Mouse (Mus musculus) midbrain, embryonic 12.5 days (tissue): ENCODE data around the gene Mcf2l. TPM values are rescaled to one million over a fixed set of nuclear protein-coding genes. Genes with fewer than 3 reads are reported as not detected.

Experiments
- ATAC-seq: fragments of 200-750 bp; cut with Nextera tagmentation; 2 replicates; pipeline ENCODE4 v1.8.0; 2017; ENCODE audit warnings: low read depth, moderate TSS enrichment, moderate library complexity; ENCODE audit not compliant: low FRiP score
- H3K27ac ChIP-seq: fragments of 300-500 bp; sonication (generic); replicated peaks from 2 replicates; pipeline ENCODE4 v1.5.1; 2016; ENCODE audit warnings: mild to moderate bottlenecking
- H3K27me3 ChIP-seq: fragments of 300-500 bp; sonication (generic); 2 replicates; pipeline ENCODE4 v1.6.1; 2016; ENCODE audit warnings: mild to moderate bottlenecking
- H3K36me3 ChIP-seq: fragments of 300-500 bp; sonication (generic); 2 replicates; pipeline ENCODE4 v1.6.1; 2016
- H3K4me1 ChIP-seq: fragments of 300-500 bp; sonication (generic); 2 replicates; pipeline ENCODE4 v1.6.1; 2016
- H3K4me2 ChIP-seq: fragments of 300-500 bp; sonication (generic); replicated peaks from 2 replicates; pipeline ENCODE4 v1.6.1; 2016; ENCODE audit warnings: mild to moderate bottlenecking, moderate library complexity
- H3K4me3 ChIP-seq: fragments of 300-500 bp; sonication (generic); 2 replicates; pipeline ENCODE4 v1.5.1; 2016; ENCODE audit warnings: mild to moderate bottlenecking
- H3K9ac ChIP-seq: fragments of 300-500 bp; sonication (generic); replicated peaks from 2 replicates; pipeline ENCODE4 v1.6.1; 2016; ENCODE audit warnings: mild to moderate bottlenecking, moderate library complexity
- H3K9me3 ChIP-seq: fragments of 300-500 bp; sonication (generic); 2 replicates; pipeline ENCODE4 v1.6.1; 2016; ENCODE audit warnings: mild to moderate bottlenecking
- whole genome bisulfite sequencing: fragments of 180-500 bp; shearing (Covaris S2); methylation state at CpG from one replicate; pipeline ENCODE4 v1.1.7; 2016; 5-methylcytosine and 5-hydroxymethylcytosine counted together
- polyA plus RNA-seq: library from polyadenylated mRNA; unstranded; fragments of >200 nt; fragmentation: Nextera tagmentation; extraction: Ambion mirVana; gene quantifications from 2 replicates; pipeline ENCODE4 v1.2.1, GENCODE M21; 2016

The Mcf2l gene
- polyA plus RNA-seq, 1 experiment from 2014 or later = 97.8 TPM

GRCm38 (mm10) chr8:12940549-12940948, 66.9 kb downstream of the Mcf2l start:
- Histone ChIP-seq H3K27me3 (no peaks in the 10 kb centered on the region), H3K9me3 (no peaks in the 10 kb centered on the region), H3K27ac (no peak overlapping the region), H3K36me3 (no peaks in the 10 kb centered on the region), H3K4me1 (0 out of 2 replicates have a peak, but pooled peaks cover 5% of the 10 kb centered on the region), H3K4me3 (no peak overlapping the region), H3K4me2 (no peak overlapping the region), H3K9ac (no peak overlapping the region)
- ATAC-seq = no peak
- WGBS = 91% methylated on average over 8 of the region's 8 CpGs

- H3K27me3 ChIP-seq = no peaks in the 10 kb centered on the region
Observed at GRCm38 (mm10) chr8:12941161-12941926, 67.7 kb downstream of the Mcf2l start.

GRCm38 (mm10) chr8:12947604-12948573, 74.3 kb downstream of the Mcf2l start:
- Histone ChIP-seq H3K4me3 (peak overlapping the region; percentile 59), H3K27ac (peak overlapping the region; percentile 96), H3K4me1 (peaks cover 65% of the 10 kb centered on the region), H3K9ac (peak overlapping the region; percentile 77), H3K4me2 (peak overlapping the region; percentile 72), H3K27me3 (no peaks in the 10 kb centered on the region), H3K9me3 (no peaks in the 10 kb centered on the region), H3K36me3 (peaks cover 6% of the 10 kb centered on the region; the same call in 1 of the 2 replicates)
- WGBS = 4% methylated on average over 21 of the region's 21 CpGs
- peak; percentile 83 for ATAC-seq

More at GRCm38 (mm10) chr8:12941161-12941926, 67.7 kb downstream of the Mcf2l start:
- H3K9me3 ChIP-seq = no peaks in the 10 kb centered on the region
- no peak overlapping the region for H3K4me3 ChIP-seq
- H3K4me1 ChIP-seq = peaks cover 9% of the 10 kb centered on the region; the same call in 1 of the 2 replicates
- no peak for ATAC-seq
- H3K27ac ChIP-seq = no peak overlapping the region
- H3K4me2 ChIP-seq = no peak overlapping the region
- WGBS = 86% methylated on average over 10 of the region's 10 CpGs
- no peak overlapping the region for H3K9ac ChIP-seq
- no peaks in the 10 kb centered on the region for H3K36me3 ChIP-seq

GRCm38 (mm10) chr8:12948574-12948961, 75.0 kb downstream of the Mcf2l start:
- 9% methylated on average over 3 of the region's 3 CpGs for WGBS
- Histone ChIP-seq H3K9me3 (no peaks in the 10 kb centered on the region), H3K27me3 (no peaks in the 10 kb centered on the region), H3K4me1 (peaks cover 65% of the 10 kb centered on the region), H3K27ac (peak overlapping the region; percentile 96), H3K9ac (peak overlapping the region; percentile 77), H3K36me3 (peaks cover 6% of the 10 kb centered on the region; the same call in 1 of the 2 replicates), H3K4me3 (peak overlapping the region; percentile 59), H3K4me2 (peak overlapping the region; percentile 72)
- peak; percentile 41 for ATAC-seq

GRCm38 (mm10) chr8:12951051-12951630, 77.5 kb downstream of the Mcf2l start:
- 74% methylated on average over 7 of the region's 7 CpGs for WGBS
- no peaks in the 10 kb centered on the region for H3K27me3 ChIP-seq
- 0 out of 2 replicates have a peak overlapping the region, but pooled peaks have one; percentile 3 for H3K27ac ChIP-seq
- no peak for ATAC-seq
- H3K9me3 ChIP-seq = no peaks in the 10 kb centered on the region
- H3K36me3 ChIP-seq = peaks cover 20% of the 10 kb centered on the region
- H3K4me1 ChIP-seq = peaks cover 64% of the 10 kb centered on the region
- H3K4me2 ChIP-seq = peak overlapping the region; percentile 72; the same call in 1 of the 2 replicates
- no peak overlapping the region for H3K4me3 ChIP-seq
- 0 out of 2 replicates have a peak overlapping the region, but pooled peaks have one; percentile 77 for H3K9ac ChIP-seq

GRCm38 (mm10) chr8:12952699-12953098, 79.1 kb downstream of the Mcf2l start:
- Histone ChIP-seq H3K27ac (no peak overlapping the region), H3K27me3 (no peaks in the 10 kb centered on the region), H3K4me3 (no peak overlapping the region), H3K4me1 (peaks cover 63% of the 10 kb centered on the region), H3K4me2 (no peak overlapping the region), H3K9ac (no peak overlapping the region), H3K9me3 (no peaks in the 10 kb centered on the region), H3K36me3 (peaks cover 23% of the 10 kb centered on the region)
- 49% methylated on average over 6 of the region's 6 CpGs for WGBS
- no peak for ATAC-seq

- Histone ChIP-seq H3K4me2 (no peak overlapping the region), H3K9ac (no peak overlapping the region), H3K4me3 (no peak overlapping the region), H3K36me3 (peaks cover 23% of the 10 kb centered on the region), H3K27ac (no peak overlapping the region), H3K4me1 (peaks cover 49% of the 10 kb centered on the region), H3K9me3 (no peaks in the 10 kb centered on the region), H3K27me3 (no peaks in the 10 kb centered on the region)
- WGBS = 84% methylated on average over 8 of the region's 8 CpGs
- no peak for ATAC-seq
Observed at GRCm38 (mm10) chr8:12955362-12955879, 81.8 kb downstream of the Mcf2l start.

- Histone ChIP-seq H3K4me1 (peaks cover 44% of the 10 kb centered on the region), H3K4me2 (no peak overlapping the region), H3K4me3 (no peak overlapping the region), H3K36me3 (peaks cover 23% of the 10 kb centered on the region), H3K27ac (no peak overlapping the region), H3K9me3 (no peaks in the 10 kb centered on the region), H3K9ac (no peak overlapping the region), H3K27me3 (no peaks in the 10 kb centered on the region)
- WGBS = 92% methylated on average over 4 of the region's 4 CpGs
- no peak for ATAC-seq
Observed at GRCm38 (mm10) chr8:12955880-12956279, 82.3 kb downstream of the Mcf2l start.

- Histone ChIP-seq H3K36me3 (peaks cover 17% of the 10 kb centered on the region), H3K4me3 (no peak overlapping the region), H3K9ac (no peak overlapping the region), H3K27ac (no peak overlapping the region), H3K9me3 (no peaks in the 10 kb centered on the region), H3K4me2 (no peak overlapping the region), H3K4me1 (peaks cover 41% of the 10 kb centered on the region), H3K27me3 (no peaks in the 10 kb centered on the region)
- no peak for ATAC-seq
- WGBS = 69% methylated on average over 5 of the region's 5 CpGs
Observed at GRCm38 (mm10) chr8:12956941-12957340, 83.3 kb downstream of the Mcf2l start.

GRCm38 (mm10) chr8:12957419-12957818, 83.8 kb downstream of the Mcf2l start:
- no peak overlapping the region for H3K4me2 ChIP-seq
- H3K4me3 ChIP-seq = no peak overlapping the region
- H3K27me3 ChIP-seq = no peaks in the 10 kb centered on the region
- peaks cover 42% of the 10 kb centered on the region for H3K4me1 ChIP-seq
- H3K9me3 ChIP-seq = no peaks in the 10 kb centered on the region
- H3K27ac ChIP-seq = no peak overlapping the region
- H3K36me3 ChIP-seq = peaks cover 17% of the 10 kb centered on the region
- 41% methylated on average over 6 of the region's 6 CpGs for WGBS
- no peak for ATAC-seq
- no peak overlapping the region for H3K9ac ChIP-seq

GRCm38 (mm10) chr8:12960609-12961008, 87.0 kb downstream of the Mcf2l start:
- Histone ChIP-seq H3K36me3 (peaks cover 28% of the 10 kb centered on the region), H3K27ac (no peak overlapping the region), H3K9me3 (no peaks in the 10 kb centered on the region), H3K4me3 (no peak overlapping the region), H3K4me2 (no peak overlapping the region), H3K9ac (no peak overlapping the region), H3K27me3 (no peaks in the 10 kb centered on the region), H3K4me1 (peaks cover 42% of the 10 kb centered on the region)
- 96% methylated on average over 2 of the region's 2 CpGs for WGBS
- ATAC-seq = no peak
